Mouse (Mus musculus): ENCODE data around the gene Tuft1.
"Not testable (repeated sequence)": the region's sequence is repeated elsewhere in the genome, so short reads cannot be mapped to it uniquely, and the experiment has no call there.

The Tuft1 gene

DNA sequence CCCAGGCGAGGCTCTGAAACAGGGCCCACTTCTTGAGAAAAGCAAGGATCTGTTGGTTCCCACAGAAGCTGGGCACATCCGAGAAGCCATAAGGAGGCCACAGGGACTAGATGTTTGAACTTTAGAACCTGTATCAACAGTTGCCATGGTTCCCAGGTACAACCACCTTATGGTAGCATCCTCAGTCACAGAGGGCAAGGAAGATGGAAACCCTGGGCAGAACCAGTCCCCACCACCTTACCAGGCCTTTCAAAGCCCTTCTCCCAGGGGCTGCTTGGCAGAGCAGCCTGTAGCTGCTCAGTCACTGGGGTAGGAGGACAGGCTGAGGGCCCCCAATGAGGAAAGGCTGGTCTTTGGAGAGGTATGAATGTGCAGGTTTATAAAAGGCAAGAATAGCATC lies 2.2 kb upstream of the Tuft1 start:
- in situ Hi-C loops (cut with MboI, MseI) = loop anchor here (5.0 kb wide), 1 partner anchor 101 kb away; no protein-coding TSS in a partner anchor

DNA sequence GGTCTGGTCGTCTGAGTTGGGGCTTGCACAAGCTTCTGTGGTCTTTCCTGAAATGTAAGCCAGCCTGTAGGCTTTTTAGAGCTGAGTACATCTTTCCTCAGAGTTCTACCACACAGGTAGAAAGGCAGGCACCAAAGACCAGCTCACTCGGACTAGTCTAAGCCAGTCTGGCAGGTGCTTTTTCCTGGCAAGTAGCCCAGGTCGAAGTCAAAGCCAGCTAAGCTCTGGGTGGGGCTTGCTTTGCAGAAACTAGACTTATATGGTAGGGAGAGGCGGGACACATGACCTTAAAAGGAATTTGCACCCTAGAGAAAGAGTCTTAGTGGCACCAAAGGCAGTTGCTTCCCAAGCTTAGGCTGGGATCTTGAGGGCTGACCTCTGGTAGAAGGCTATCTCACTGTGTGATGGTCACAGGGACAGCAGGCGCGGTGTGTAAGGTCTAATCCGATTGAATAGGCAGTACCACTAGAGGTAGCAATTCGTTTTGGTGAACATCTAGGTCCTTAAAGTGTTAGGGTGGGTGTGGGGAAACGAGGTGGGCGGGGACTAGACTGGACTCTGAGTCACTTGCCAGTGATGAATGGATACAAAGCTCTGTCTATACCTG lies 573 bp upstream of the Tuft1 start:
- in situ Hi-C loops (cut with MboI, MseI) = not testable (repeated sequence)

DNA sequence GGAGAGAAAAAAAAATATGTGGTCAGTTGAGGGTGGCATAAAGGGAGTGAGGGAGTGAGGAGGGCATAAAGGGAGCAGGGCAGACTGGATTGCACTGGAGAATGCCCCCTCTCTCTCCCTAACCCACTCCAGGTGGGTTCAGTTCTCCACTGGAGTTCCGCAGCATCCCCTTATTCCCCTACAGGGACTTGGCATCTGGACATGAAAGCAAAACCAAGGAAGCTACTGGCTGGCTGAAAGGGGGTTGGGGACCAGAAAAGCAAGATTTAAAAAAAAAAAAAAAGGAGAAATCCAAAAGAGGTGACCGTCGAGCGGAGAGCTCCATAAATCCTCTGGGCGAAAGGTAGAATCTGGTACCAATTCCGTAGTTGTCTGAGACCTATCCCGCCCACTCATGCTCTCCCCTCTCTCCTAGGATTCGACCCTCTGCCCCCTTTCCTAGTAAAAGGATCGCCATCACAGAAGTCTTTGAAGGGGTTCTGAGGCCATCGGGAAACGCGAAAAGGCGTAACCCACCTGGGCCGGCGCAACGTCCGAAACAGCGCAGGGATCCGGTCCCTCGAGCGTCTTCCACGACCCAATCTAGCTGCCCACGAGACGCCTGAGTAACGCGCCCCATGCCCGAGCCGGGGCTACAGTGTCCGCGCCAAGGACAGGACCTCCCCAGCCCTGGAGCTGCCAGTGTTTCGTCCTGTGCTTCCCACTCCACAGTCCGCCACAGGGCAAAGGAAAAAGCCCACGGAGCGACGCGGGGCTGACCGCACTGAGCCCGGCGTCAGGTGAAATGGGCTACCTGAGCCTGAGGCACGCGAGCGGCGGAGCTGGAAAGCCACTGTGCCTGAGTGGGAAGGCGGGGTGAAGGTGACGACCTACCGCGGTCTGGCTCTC lies 576 bp downstream of the Tuft1 start:
- in situ Hi-C loops (cut with MboI, MseI) = not testable (repeated sequence)

- in situ Hi-C loops (cut with MboI, MseI) = not testable (repeated sequence)
Observed at GRCm38 (mm10) chr3:94653967-94654366, 4.7 kb downstream of the Tuft1 start.

- in situ Hi-C loops (cut with MboI, MseI) = no loop called here
Observed at GRCm38 (mm10) chr3:94650409-94650808, 8.3 kb downstream of the Tuft1 start.

DNA sequence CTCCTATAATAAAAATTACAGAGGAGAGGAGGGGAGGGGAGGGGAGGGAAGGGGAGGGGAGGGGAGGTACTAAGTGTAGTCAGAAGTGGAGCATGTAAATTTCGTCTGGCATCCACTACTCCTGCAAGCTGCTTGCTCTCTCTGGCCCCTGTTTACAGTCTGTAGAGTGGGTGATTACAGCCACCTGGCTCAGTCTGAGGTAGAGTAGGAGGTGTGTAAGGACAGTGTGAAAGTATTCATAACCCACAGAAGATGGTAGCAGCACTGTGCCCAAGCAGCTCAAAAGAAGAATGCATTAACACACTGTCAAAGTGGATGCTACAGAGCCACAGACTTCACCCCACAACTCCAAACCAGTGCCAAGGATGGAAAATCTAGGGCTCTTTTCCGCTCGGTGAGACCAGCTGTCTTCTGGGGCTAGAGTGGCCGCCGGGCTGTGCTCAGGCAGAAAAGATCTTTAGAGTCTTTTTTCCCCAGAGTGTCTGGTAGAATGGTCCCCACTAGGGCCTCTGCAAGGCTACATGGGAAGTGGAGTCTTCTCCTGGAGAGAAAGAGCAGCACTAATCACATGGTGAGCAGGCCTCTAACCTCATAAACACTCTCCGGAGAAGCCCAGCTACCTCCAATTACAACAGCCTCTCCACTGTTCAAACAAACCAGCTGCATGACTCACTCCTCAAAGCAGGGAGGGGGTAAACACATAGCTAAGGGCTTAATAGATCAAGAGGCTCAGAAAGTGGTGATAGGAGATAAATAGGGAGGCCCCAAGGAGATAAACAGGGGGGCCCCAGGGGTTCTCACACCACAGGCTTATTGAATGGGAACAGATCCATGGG lies 9.7 kb downstream of the Tuft1 start:
- in situ Hi-C loops (cut with MboI, MseI) = no loop called here

GRCm38 (mm10) chr3:94642495-94643162 lies 16.0 kb downstream of the Tuft1 start, which contains the start of gene Gm10972:
Gene Gm10972 (plus strand): TSS chr3:94643112.
- in situ Hi-C loops (cut with MboI, MseI) = loop anchor here (5.0 kb wide), 1 partner anchor 95 kb away; no protein-coding TSS in a partner anchor

DNA sequence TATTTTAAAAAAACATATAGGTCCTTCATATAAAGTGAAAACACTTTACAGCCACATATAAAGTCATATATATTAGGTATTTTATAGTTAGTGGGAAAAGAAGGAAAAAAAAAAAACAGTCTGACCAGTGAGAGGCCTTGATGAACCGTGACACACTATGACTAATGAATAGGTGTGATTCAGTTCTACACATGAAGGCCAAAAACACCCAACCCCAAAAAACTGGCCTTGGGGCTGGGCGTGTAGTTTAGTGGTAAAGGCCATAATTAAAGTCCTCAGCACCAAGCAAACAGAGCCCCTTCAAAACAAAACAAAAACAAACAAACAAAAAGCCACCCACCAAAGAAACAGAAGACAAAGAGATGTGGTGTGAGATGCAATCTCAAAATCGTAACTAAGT lies 28.8 kb downstream of the Tuft1 start:
- in situ Hi-C loops (cut with MboI, MseI) = loop anchor here (5.0 kb wide), 1 partner anchor 47 kb away; no protein-coding TSS in a partner anchor

DNA sequence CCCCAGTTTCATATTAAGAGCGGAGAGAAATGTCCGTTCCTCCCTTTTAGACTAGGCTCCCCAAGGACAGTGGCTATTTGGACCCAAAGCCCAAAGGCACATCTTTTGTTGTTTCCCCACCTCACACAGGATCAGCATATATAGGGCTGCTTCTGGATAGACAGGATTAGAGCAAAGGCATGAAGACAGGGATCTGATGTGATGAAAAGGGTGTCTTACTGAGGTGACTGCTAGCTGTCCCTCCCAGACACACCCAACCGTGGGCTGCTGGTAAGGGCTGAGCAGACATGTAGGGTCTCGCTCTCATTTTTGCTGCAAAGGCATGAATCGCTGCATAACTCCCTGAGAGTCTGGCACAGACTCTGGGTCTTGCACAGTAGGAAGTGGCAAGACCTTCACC lies 30.0 kb downstream of the Tuft1 start:
- in situ Hi-C loops (cut with MboI, MseI) = loop anchor here (5.0 kb wide), 1 partner anchor 49 kb away; no protein-coding TSS in a partner anchor

DNA sequence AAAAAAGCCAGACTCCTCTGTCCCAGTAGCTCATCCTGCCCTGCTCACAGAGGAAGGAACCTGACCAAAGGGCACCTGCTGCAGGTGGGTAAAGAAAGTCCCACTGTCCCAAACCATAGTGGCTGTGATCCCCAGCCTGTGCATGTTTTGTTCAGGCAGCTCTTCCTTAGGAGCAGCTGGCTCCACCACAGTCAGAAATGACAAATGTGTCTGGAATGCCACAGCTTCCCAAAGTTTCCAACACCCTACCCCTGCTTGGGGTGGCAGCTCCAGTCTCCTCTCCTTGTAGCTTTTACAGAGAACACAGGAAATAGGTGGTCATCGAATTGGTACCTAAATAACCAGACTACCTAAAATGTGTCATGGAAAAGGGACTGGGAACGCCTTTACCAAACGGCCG lies 34.4 kb downstream of the Tuft1 start:
- in situ Hi-C loops (cut with MboI, MseI) = no loop called here

- in situ Hi-C loops (cut with MboI, MseI) = no loop called here
Observed at GRCm38 (mm10) chr3:94622550-94622949, 36.1 kb downstream of the Tuft1 start.

DNA sequence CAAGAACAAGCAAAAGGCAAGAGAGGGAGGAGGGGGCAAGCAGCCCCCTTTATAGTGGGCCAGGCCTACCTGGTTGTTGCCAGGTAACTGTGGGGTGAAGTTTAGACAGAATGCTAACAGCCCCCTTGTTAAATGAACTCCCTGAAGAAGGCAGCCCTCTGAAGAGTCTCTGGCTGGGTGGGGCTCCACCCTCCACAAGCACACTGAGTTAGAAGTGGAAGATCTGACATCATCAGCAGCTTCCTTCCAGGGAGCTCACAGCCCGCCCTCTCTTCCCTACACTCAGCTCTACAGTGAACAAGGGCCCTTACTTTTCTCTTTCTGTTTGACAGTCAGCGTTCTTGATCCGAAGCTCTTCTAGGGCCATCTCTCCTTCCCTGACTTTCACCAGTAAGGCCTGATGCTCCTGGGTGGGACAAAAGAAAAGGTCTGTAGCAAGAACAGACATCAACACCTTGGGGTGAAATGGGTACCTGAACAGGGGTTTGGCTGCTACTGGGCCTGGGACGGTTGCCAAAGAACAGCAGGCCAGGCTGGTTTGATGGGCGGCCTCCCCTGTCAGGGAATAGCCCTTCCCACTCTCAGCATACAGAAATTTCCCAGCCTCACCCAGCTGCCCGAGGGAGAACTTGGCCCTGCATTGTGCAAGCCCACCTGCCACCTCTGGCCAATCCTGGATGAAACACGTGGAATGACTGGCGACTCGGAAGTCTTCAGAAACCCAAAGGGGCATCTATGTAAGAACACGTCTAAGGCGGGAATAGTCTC lies 36.7 kb downstream of the Tuft1 start:
- in situ Hi-C loops (cut with MboI, MseI) = no loop called here

DNA sequence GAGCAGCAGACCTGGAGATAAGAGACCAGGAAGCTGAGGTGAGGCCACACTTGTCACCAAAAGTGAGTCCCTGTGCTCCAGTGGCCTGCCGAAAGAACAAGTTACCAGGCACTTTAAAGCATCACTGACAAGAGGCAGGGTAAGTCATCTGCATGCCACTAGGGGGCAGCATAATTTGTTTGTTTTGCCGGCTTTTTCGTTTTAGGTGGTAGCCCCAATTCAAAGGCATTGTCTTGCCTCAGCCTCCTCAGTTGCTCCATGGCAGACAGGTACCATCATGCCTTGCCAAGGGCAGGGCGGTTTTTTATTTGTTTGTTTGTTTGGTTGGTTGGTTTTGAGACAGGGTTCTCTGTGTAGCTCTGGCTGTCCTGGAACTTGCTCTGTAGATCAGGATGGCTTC lies 42.0 kb downstream of the Tuft1 start:
- in situ Hi-C loops (cut with MboI, MseI) = no loop called here

GRCm38 (mm10) chr3:94613258-94613878 lies 45.3 kb downstream of the Tuft1 start:
- in situ Hi-C loops (cut with MboI, MseI) = no loop called here

GRCm38 (mm10) chr3:94612274-94612673 lies 46.4 kb downstream of the Tuft1 start:
- in situ Hi-C loops (cut with MboI, MseI) = no loop called here

- in situ Hi-C loops (cut with MboI, MseI) = no loop called here
Observed at GRCm38 (mm10) chr3:94611834-94612233, 46.8 kb downstream of the Tuft1 start.

GRCm38 (mm10) chr3:94611343-94611742 lies 47.3 kb downstream of the Tuft1 start:
- in situ Hi-C loops (cut with MboI, MseI) = no loop called here

DNA sequence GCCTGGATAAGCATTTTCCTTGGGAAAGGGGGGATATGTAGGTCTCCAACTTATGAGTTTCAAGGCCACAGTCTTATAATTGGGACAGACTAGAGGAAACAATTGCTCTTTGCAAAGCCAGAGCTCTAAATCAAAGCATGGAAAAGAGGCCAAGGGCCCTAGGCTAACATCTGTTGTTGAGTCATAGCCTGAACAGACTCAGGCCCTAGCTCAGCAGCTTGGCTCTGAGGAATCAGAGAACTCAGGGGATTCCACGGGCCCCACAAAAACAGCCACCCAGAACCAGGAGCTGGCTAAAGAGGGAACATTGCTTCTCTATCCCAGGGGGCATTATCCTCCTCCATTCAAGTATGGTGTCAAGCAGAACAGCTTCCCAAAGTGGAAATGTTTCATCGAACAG lies 48.1 kb downstream of the Tuft1 start:
- in situ Hi-C loops (cut with MboI, MseI) = no loop called here

DNA sequence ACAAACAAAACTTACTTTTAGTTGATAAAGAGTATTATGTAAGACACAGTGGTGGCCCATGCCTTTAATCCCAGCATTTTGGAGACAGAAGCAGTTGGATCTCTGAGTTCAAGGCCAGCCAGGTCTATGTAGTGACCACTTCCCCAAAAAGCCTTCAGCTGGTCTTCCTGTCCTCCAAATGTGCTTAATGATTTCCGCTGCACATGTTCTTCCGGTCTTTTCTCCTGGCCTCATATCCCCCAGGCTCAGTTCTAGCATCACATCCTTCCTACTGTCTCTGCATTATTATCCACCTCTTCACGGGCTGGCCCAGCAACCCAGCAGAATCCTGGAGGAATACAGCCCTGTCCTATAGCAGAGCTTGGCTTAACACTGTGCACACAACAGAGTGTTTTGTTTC lies 49.1 kb downstream of the Tuft1 start:
- in situ Hi-C loops (cut with MboI, MseI) = no loop called here

DNA sequence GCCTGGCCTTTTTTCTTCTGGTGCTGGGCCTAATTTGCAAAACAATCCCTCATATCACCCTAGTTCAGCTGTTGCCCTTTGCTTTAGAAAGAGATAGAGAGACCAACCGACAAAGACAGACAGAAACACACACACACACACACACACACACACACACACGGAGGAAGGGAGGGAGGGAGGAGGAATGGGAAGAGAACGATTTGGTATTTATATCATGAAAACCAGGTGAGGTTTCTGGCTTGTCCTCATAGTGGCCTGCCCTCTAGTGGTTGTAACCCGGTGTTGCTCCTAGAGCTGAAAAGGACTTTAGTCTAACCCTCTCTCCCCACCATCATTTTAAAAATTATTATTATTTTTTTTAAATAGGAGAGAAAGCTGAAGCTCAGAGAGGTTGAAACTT lies 56.7 kb downstream of the Tuft1 start:
- in situ Hi-C loops (cut with MboI, MseI) = no loop called here
